Mouse (Mus musculus) ES-Bruce4 (cell line): Measurements from ENCODE around the gene Tmem56. TPM values are rescaled to one million over a fixed set of nuclear protein-coding genes. Genes with fewer than 3 reads are reported as not detected.

ENCODE experiments used
- H3K27ac ChIP-seq: 2 replicates; pipeline ENCODE4 v1.5.1; 2012; ENCODE audit warnings: low read length, inconsistent platforms; ENCODE audit not compliant: insufficient read depth
- H3K27me3 ChIP-seq: 2 replicates; pipeline ENCODE4 v1.6.1; 2012; ENCODE audit warnings: mild to moderate bottlenecking, low read length, inconsistent platforms; ENCODE audit not compliant: control insufficient read depth, poor library complexity, insufficient read depth, severe bottlenecking
- H3K36me3 ChIP-seq: 2 replicates; pipeline ENCODE4 v1.6.1; 2012; ENCODE audit warnings: inconsistent platforms, mild to moderate bottlenecking, low read length, moderate library complexity; ENCODE audit not compliant: control insufficient read depth, poor library complexity, insufficient read depth, severe bottlenecking
- H3K4me1 ChIP-seq: one replicate; pipeline ENCODE4 v1.8.1; 2011; ENCODE audit warnings: low read length; ENCODE audit not compliant: control insufficient read depth, insufficient read depth
- H3K4me3 ChIP-seq: 2 replicates; pipeline ENCODE4 v1.5.1; 2011; ENCODE audit warnings: low read depth, mild to moderate bottlenecking, low read length
- H3K9ac ChIP-seq: 2 replicates; pipeline ENCODE4 v1.6.1; 2012; ENCODE audit warnings: low read depth, mild to moderate bottlenecking, inconsistent platforms; ENCODE audit not compliant: poor library complexity, severe bottlenecking
- H3K9me3 ChIP-seq: replicated peaks from 2 replicates; pipeline ENCODE4 v1.6.1; 2012; ENCODE audit warnings: mild to moderate bottlenecking, low read length, inconsistent platforms; ENCODE audit not compliant: control insufficient read depth, poor library complexity, insufficient read depth, severe bottlenecking
- CTCF ChIP-seq: IDR thresholded peaks from one replicate; pipeline ENCODE4 v1.8.1; 2011; ENCODE audit warnings: low read depth, low read length
- EP300 ChIP-seq: IDR thresholded peaks from 2 replicates; pipeline ENCODE4 v1.6.1; 2011; ENCODE audit warnings: low read depth, low read length; ENCODE audit not compliant: insufficient read depth
- POLR2A ChIP-seq: IDR thresholded peaks from one replicate; pipeline ENCODE4 v1.8.1; 2011; ENCODE audit warnings: low read length; ENCODE audit not compliant: insufficient read depth
- polyA plus RNA-seq: library from polyadenylated mRNA; stranded (reverse); fragments of >200 nt; gene quantifications from 2 replicates; pipeline ENCODE4 v1.2.4, GENCODE M21; 2011; ENCODE audit warnings: low read depth; ENCODE audit not compliant: missing spikeins, insufficient read depth, insufficient read length

Gene Tmem56
- polyA plus RNA-seq, 1 experiment: 0.58 TPM

DNA sequence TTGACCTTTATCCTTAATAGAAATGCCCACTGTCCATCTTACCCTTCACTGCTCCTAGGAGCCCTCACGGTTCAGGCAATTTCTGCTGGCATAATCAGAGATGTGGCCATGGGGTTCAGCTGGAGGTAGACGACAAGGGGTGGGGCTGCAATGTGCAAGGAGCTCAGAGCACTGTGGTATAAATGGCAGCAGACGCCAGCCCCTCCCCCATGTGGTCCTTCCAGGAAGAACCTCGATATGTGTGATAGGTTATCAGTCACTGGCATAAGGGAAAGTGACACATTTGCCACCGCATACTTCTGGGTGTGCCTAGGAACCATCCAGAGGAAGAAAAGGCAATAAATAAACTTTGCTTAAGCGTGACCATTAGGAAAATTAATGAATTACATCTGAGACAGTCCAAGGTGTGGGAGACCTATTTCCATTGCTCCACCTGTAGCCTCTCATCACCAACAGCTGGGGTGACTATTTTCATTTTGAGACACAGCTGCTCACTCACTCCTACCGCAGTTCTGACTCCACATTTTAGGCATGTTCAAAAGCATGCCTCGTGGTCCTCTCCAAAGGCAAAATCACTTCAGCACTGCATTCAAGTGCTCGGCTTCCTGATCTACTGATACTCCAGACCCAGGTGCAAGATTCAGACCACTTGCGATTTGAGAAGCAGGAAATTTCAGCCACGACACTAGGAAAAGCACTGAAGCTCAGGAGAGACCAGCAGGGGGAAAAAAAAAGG lies 81.7 kb downstream of the Tmem56 start:
- TF ChIP-seq POLR2A: no peak
- TF ChIP-seq EP300: no peak
- TF ChIP-seq CTCF: no peak
- no peak overlapping the region for H3K9ac ChIP-seq
- H3K27me3 ChIP-seq: no peaks in the 10 kb centered on the region; the same call in none of the 2 replicates
- no peaks in the 10 kb centered on the region for H3K36me3 ChIP-seq
- peaks cover 3% of the 10 kb centered on the region for H3K4me1 ChIP-seq
- H3K9me3 ChIP-seq: no peaks in the 10 kb centered on the region
- H3K4me3 ChIP-seq: no peak overlapping the region
- H3K27ac ChIP-seq: no peak overlapping the region

DNA sequence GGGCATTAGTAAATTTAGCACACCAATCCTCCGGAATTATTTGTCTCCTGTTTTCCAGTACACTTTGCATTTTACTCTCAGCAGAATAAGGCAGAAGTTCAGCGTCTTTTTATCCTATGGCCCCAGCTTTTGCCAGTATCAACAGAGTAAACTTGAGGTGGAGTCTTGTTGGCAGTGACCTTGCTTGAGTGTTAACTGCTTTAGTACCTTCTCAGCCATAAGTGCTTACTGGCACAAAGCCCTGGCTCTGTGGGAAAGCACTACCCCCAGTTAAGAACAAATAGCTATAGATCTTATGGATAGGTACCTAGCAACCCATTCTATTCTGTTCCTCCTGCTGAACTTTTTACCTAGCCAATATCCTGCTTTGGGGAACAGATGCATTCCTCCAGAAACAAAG lies 93.7 kb downstream of the Tmem56 start:
- H3K9me3 ChIP-seq: peaks cover 3% of the 10 kb centered on the region; the same call in 1 of the 2 replicates
- H3K27me3 ChIP-seq: no peaks in the 10 kb centered on the region
- H3K27ac ChIP-seq: no peak overlapping the region
- H3K4me3 ChIP-seq: no peak overlapping the region
- no peaks in the 10 kb centered on the region for H3K4me1 ChIP-seq
- no peaks in the 10 kb centered on the region for H3K36me3 ChIP-seq
- TF ChIP-seq EP300: no peak
- TF ChIP-seq POLR2A: no peak
- no peak for TF ChIP-seq CTCF
- no peak overlapping the region for H3K9ac ChIP-seq

DNA sequence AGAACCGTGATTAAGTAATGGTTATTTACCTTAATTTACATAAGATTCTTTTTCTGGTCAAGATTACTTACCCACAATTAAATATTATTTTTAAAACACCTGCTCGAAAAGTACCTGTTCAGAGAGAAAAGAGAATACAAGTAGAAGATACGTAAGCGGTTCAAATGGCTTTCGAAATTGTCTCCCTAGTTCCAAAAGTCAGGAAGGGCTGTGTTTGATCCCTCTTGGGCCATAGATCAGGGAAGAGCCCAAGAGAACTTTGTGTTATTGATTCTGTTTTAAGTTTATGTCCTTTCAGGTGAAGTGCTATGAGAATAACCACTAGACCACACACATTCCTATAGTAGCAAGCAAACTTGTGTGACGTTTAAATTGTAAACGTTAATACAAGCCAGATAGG lies 95.4 kb downstream of the Tmem56 start:
- Histone ChIP-seq H3K9ac (no peak overlapping the region), H3K9me3 (peaks cover 3% of the 10 kb centered on the region; the same call in 1 of the 2 replicates), H3K4me3 (no peak overlapping the region), H3K27ac (no peak overlapping the region), H3K4me1 (no peaks in the 10 kb centered on the region), H3K27me3 (no peaks in the 10 kb centered on the region), H3K36me3 (no peaks in the 10 kb centered on the region)
- TF ChIP-seq CTCF (no peak), EP300 (no peak), POLR2A (no peak)

DNA sequence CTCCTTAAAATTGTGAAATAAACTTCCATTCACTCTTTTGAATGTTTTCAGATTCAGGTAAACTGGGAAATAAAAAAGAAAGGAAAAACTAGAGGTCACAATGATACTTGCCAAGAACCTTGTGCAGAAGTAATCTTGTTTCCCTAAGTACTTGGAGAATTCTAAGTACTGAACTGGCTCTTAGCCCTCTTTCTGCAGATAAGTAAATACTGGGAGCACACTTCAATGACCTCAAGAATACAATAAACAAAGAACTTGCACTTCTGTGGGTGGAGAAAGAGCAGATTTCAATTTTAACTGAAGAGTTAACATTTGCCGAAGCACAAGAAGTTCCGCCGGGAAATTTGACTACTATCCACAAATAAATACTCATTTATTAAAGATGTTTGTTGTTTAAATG lies 96.0 kb downstream of the Tmem56 start:
- Histone ChIP-seq H3K4me1 (no peaks in the 10 kb centered on the region), H3K27me3 (no peaks in the 10 kb centered on the region), H3K4me3 (no peak overlapping the region), H3K9ac (no peak overlapping the region), H3K36me3 (no peaks in the 10 kb centered on the region), H3K9me3 (peaks cover 3% of the 10 kb centered on the region; the same call in 1 of the 2 replicates), H3K27ac (no peak overlapping the region)
- TF ChIP-seq EP300: no peak
- TF ChIP-seq POLR2A: no peak
- no peak for TF ChIP-seq CTCF

DNA sequence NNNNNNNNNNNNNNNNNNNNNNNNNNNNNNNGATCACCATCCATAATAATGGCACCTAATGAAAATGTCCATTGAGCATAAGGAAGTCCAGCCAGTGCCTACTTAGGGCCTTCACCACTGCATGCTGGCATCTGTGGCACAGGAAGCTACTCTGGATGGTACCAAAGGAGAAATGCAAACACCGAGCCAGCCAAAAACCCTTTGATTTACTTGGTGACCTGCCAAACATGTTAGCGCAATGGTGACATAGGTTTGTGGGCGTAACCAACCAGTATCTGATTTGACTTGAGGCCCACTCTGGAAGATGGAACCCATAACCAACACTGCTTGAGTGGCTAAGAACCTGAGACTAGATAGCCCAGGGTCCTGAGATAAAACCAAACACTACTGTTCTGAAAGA lies 97.7 kb downstream of the Tmem56 start:
- H3K9ac ChIP-seq: no peak overlapping the region
- H3K27me3 ChIP-seq: no peaks in the 10 kb centered on the region
- H3K4me3 ChIP-seq: no peak overlapping the region
- H3K9me3 ChIP-seq: peaks cover 3% of the 10 kb centered on the region; the same call in 1 of the 2 replicates
- no peaks in the 10 kb centered on the region for H3K36me3 ChIP-seq
- no peak overlapping the region for H3K27ac ChIP-seq
- TF ChIP-seq POLR2A: no peak
- no peak for TF ChIP-seq CTCF
- no peak for TF ChIP-seq EP300
- H3K4me1 ChIP-seq: no peaks in the 10 kb centered on the region

DNA sequence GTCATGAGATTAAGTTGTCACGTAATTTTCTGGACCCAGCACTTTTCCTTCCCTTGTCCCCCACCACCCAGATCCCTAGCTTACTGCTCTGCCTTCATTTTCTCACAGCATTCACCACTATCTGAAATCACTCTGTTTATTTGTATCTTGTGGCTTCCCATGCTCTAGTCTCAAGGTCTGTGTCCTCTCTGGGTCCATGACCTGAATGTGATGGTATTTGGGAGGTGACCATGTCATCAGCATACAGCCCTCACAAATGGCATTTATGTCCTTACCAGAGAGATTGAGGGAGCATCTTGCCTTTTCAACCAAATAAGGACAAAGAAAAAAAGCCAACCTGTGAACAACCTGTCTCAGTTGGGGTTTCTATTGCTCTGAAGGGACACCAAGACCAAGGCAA lies 106.9 kb downstream of the Tmem56 start:
- Histone ChIP-seq H3K9me3 (no peaks in the 10 kb centered on the region), H3K36me3 (no peaks in the 10 kb centered on the region), H3K27ac (no peak overlapping the region), H3K4me1 (no peaks in the 10 kb centered on the region), H3K9ac (no peak overlapping the region), H3K4me3 (no peak overlapping the region), H3K27me3 (no peaks in the 10 kb centered on the region)
- TF ChIP-seq POLR2A: no peak
- no peak for TF ChIP-seq EP300
- no peak for TF ChIP-seq CTCF
